In genomic region chr11:96318368-96319070, GRCm38 (mm10) we compare ENCODE assay signal across 8 mouse cellular contexts. TPM values are rescaled to one million over a fixed set of nuclear protein-coding genes. Genes with fewer than 3 reads are reported as not detected.
DNase-seq lines count a peak whose midpoint lies in the region; ATAC-seq and TF ChIP-seq lines count a peak whose summit lies in the region.

No protein-coding gene starts in this region.

- DNase-seq in urinary bladder, adult 18-20 months (ENCODE audit: low spot score in 2 of 2) = peak; percentile 48 to 61
- DNase-seq in urinary bladder, adult 2 months (ENCODE audit: low spot score) = no peak
- no peak for DNase-seq in forebrain, embryonic 14.5 days (ENCODE audit: low spot score)
- peak; percentile 83 for DNase-seq in induced T-regulatory cell, adult 2 months (ENCODE audit: low read depth)
- DNase-seq in liver, embryonic 14.5 days (ENCODE audit: low read depth in 3 of 3, low spot score in 3 of 3) = no peak
- peak; percentile 53 to 58 for DNase-seq in natural killer cell, adult 2 months (ENCODE audit: low spot score in 2 of 2)
- no peak for DNase-seq in left cerebral cortex, postnatal 14 days (ENCODE audit: low spot score in 2 of 2)
- DNase-seq in right cerebral cortex, adult 18-20 months = no peak

- no peaks in the 10 kb centered on the region for H3K9me3 ChIP-seq in forebrain, embryonic 14.5 days (replicated peaks; ENCODE audit: control insufficient read depth, low read length)
- no peaks in the 10 kb centered on the region for H3K9me3 ChIP-seq in liver, embryonic 14.5 days (ENCODE audit: control insufficient read depth, low read length)

- TF ChIP-seq EP300 in liver, embryonic 14.5 days (IDR thresholded peaks at IDR 0.05; ENCODE audit: low read depth) = no peak

- no peaks in the 10 kb centered on the region for H3K4me1 ChIP-seq in forebrain, embryonic 14.5 days (ENCODE audit: control insufficient read depth, insufficient read depth, low read length)
- H3K4me1 ChIP-seq in liver, embryonic 14.5 days (replicated peaks; ENCODE audit: control insufficient read depth in 2 of 2, insufficient read depth in 2 of 2, low read length in 1 of 2) = no peaks in the 10 kb centered on the region

- no peak for ATAC-seq in forebrain, embryonic 14.5 days
- ATAC-seq in liver, embryonic 14.5 days (ENCODE audit: insufficient read depth) = no peak

- TF ChIP-seq CTCF in liver, embryonic 14.5 days (IDR thresholded peaks at IDR 0.05; ENCODE audit: low read depth) = no peak

- peaks cover 100% of the 10 kb centered on the region for H3K27me3 ChIP-seq in forebrain, embryonic 14.5 days (replicated peaks; ENCODE audit: control insufficient read depth, insufficient read depth, low read length)
- H3K27me3 ChIP-seq in liver, embryonic 14.5 days (ENCODE audit: control insufficient read depth, insufficient read depth, low read length) = peaks cover 88% of the 10 kb centered on the region

- no peak overlapping the region for H3K9ac ChIP-seq in forebrain, embryonic 14.5 days (ENCODE audit: low read length)
- H3K9ac ChIP-seq in liver, embryonic 14.5 days (replicated peaks) = no peak overlapping the region

- intact Hi-C loops in left cerebral cortex, postnatal 14 days (cut with DNase I) = loop anchor here (5.0 to 10.0 kb wide), 2 partner anchors 306 to 359 kb away; no protein-coding TSS in a partner anchor

- H3K27ac ChIP-seq in forebrain, embryonic 14.5 days (ENCODE audit: low read depth, low read length) = no peak overlapping the region
- H3K27ac ChIP-seq in liver, embryonic 14.5 days = no peak overlapping the region

- 2% methylated on average over 43 of the region's 45 CpGs for WGBS in forebrain, embryonic 14.5 days
- WGBS in liver, embryonic 14.5 days (ENCODE audit: insufficient replicate concordance) = under 1% methylated on average over 40 of the region's 45 CpGs

- H3K4me3 ChIP-seq in forebrain, embryonic 14.5 days (ENCODE audit: low read depth, low read length) = peak overlapping the region; percentile 6; the same call in 1 of the 2 replicates
- H3K4me3 ChIP-seq in liver, embryonic 14.5 days (ENCODE audit: insufficient read depth in 1 of 2, low read depth in 2 of 2, low read length in 2 of 2) = peak overlapping the region; percentile 33 to 54

- peak overlapping the region; percentile 31 for H3K4me2 ChIP-seq in forebrain, embryonic 14.5 days (ENCODE audit: low read length)
- H3K4me2 ChIP-seq in liver, embryonic 14.5 days (ENCODE audit: low read depth) = peak overlapping the region; percentile 47

- no peaks in the 10 kb centered on the region for H3K36me3 ChIP-seq in forebrain, embryonic 14.5 days (ENCODE audit: control insufficient read depth, insufficient read depth, low read length)
- H3K36me3 ChIP-seq in liver, embryonic 14.5 days (replicated peaks; ENCODE audit: control insufficient read depth, insufficient read depth, low read depth) = no peaks in the 10 kb centered on the region

RNA-seq across cellular contexts. Expression of gene Hoxb4, which starts 0.5 kb away (rescaled TPM):
- 6.8 and 7.6 TPM in 2 replicates for polyA plus RNA-seq in urinary bladder, adult 2 months (2012; rRNA removed)
- not detected in 2 replicates for polyA plus RNA-seq in forebrain, embryonic 14.5 days (2014; fragmentation: Nextera tagmentation; extraction: Ambion mirVana)
- polyA plus RNA-seq in liver, embryonic 14.5 days (2012; rRNA removed) = 0.31 and 0.48 TPM in 2 replicates
- polyA plus RNA-seq in liver, embryonic 14.5 days (2014; fragmentation: Nextera tagmentation; extraction: Ambion mirVana) = 0.06 and 0.09 TPM in 2 replicates
- not detected for total RNA-seq in left cerebral cortex, postnatal 14 days (2021)

RNA-seq across cellular contexts. Expression of gene Hoxb3, which starts 4.6 kb away (rescaled TPM):
- 11.4 and 11.8 TPM in 2 replicates for polyA plus RNA-seq in urinary bladder, adult 2 months (2012; rRNA removed)
- polyA plus RNA-seq in forebrain, embryonic 14.5 days (2014; fragmentation: Nextera tagmentation; extraction: Ambion mirVana) = not detected in 2 replicates
- 0.38 and 0.66 TPM in 2 replicates for polyA plus RNA-seq in liver, embryonic 14.5 days (2012; rRNA removed)
- not detected in 2 replicates for polyA plus RNA-seq in liver, embryonic 14.5 days (2014; fragmentation: Nextera tagmentation; extraction: Ambion mirVana)
- not detected for total RNA-seq in left cerebral cortex, postnatal 14 days (2021)

RNA-seq across cellular contexts. Expression of gene Hoxb5, which starts 15.4 kb away (rescaled TPM):
- polyA plus RNA-seq in urinary bladder, adult 2 months (2012; rRNA removed) = 5.8 and 7.4 TPM in 2 replicates
- 0.15 TPM in 1 of 2 replicates, not detected in the other for polyA plus RNA-seq in forebrain, embryonic 14.5 days (2014; fragmentation: Nextera tagmentation; extraction: Ambion mirVana)
- 0.23 and 0.32 TPM in 2 replicates for polyA plus RNA-seq in liver, embryonic 14.5 days (2012; rRNA removed)
- polyA plus RNA-seq in liver, embryonic 14.5 days (2014; fragmentation: Nextera tagmentation; extraction: Ambion mirVana) = 0.06 and 0.24 TPM in 2 replicates
- total RNA-seq in left cerebral cortex, postnatal 14 days (2021) = not detected

RNA-seq across cellular contexts. Expression of gene Hoxb6, which starts 26.2 kb away (rescaled TPM):
- 12.9 and 13.7 TPM in 2 replicates for polyA plus RNA-seq in urinary bladder, adult 2 months (2012; rRNA removed)
- polyA plus RNA-seq in forebrain, embryonic 14.5 days (2014; fragmentation: Nextera tagmentation; extraction: Ambion mirVana) = not detected in 2 replicates
- polyA plus RNA-seq in liver, embryonic 14.5 days (2012; rRNA removed) = 0.02 and 0.13 TPM in 2 replicates
- polyA plus RNA-seq in liver, embryonic 14.5 days (2014; fragmentation: Nextera tagmentation; extraction: Ambion mirVana) = not detected in 2 replicates
- not detected for total RNA-seq in left cerebral cortex, postnatal 14 days (2021)

RNA-seq across cellular contexts. Expression of gene Hoxb2, which starts 31.8 kb away (rescaled TPM):
- 14.3 and 18.1 TPM in 2 replicates for polyA plus RNA-seq in urinary bladder, adult 2 months (2012; rRNA removed)
- not detected in 2 replicates for polyA plus RNA-seq in forebrain, embryonic 14.5 days (2014; fragmentation: Nextera tagmentation; extraction: Ambion mirVana)
- 1.1 TPM in 2 replicates for polyA plus RNA-seq in liver, embryonic 14.5 days (2012; rRNA removed)
- 0.51 and 0.75 TPM in 2 replicates for polyA plus RNA-seq in liver, embryonic 14.5 days (2014; fragmentation: Nextera tagmentation; extraction: Ambion mirVana)
- total RNA-seq in left cerebral cortex, postnatal 14 days (2021) = not detected

Comparison
In these comparisons a context has a peak if more than half of its experiments do, and no peak if none do; other contexts are left out.
1. DNase-seq: peak in urinary bladder, adult 18-20 months (2 of 2), induced T-regulatory cell, adult 2 months (single experiment) and natural killer cell, adult 2 months (2 of 2); none in urinary bladder, adult 2 months (single experiment), forebrain, embryonic 14.5 days (single experiment), liver, embryonic 14.5 days (0 of 3), left cerebral cortex, postnatal 14 days (0 of 2) and right cerebral cortex, adult 18-20 months (single experiment).